Comparison of ENCODE assay signal across 8 mouse cellular contexts in the genomic region with DNA sequence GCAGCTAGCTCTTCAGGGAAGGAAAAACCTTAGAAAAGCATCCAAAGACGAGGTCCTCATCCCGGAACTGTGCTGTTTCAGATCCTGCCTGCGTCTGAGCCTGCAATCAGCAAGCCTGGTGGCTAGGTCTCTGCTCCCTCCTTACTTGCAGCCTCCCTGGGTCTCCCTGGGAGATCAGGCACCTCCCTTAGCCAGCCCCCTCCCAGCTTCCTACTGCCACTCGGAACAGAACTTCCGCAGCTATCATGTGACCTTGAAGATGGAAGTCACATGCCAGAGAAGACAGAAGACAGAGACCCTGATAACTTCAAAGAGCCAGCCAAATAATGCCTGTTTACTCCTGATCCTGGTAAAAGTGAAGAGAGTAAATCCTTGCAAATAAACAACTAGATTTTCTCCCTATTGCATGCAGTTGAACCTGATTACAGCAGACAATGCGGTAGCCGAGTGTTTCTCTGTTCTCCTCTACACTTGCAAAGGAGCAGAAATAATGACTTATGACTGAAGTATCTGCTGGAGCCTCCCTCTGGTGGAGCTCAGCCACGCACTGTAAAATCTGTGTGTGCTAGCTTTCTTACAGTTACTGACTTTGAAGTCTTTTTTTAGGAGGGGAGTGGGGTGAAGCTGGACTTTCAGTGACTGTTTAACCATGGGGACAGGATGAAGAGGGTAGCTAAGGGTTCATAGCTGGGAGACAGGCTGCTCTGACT. TPM values are rescaled to one million over a fixed set of nuclear protein-coding genes. Genes with fewer than 3 reads are reported as not detected.
A peak's percentile ranks its signal among the peaks of the same experiment; 100 is the strongest.
DNase-seq lines count a peak whose midpoint lies in the region; ATAC-seq lines count a peak whose summit lies in the region.

No protein-coding gene starts in this region.

- H3K27me3 ChIP-seq in midbrain, embryonic 15.5 days (replicated peaks) = no peaks in the 10 kb centered on the region
- 0 out of 2 replicates have a peak, but pooled peaks cover 2% of the 10 kb centered on the region for H3K27me3 ChIP-seq in midbrain, embryonic 13.5 days
- no peaks in the 10 kb centered on the region for H3K27me3 ChIP-seq in heart, embryonic 11.5 days (ENCODE audit: control insufficient read depth, insufficient read depth, low read length)
- no peaks in the 10 kb centered on the region for H3K27me3 ChIP-seq in limb, embryonic 12.5 days
- H3K27me3 ChIP-seq in neural tube, embryonic 15.5 days (replicated peaks) = no peaks in the 10 kb centered on the region
- H3K27me3 ChIP-seq in hindbrain, embryonic 14.5 days (ENCODE audit: control insufficient read depth, insufficient read depth, low read length) = no peaks in the 10 kb centered on the region

- WGBS in midbrain, embryonic 15.5 days = 55% methylated on average over 8 of the region's 8 CpGs
- WGBS in midbrain, embryonic 13.5 days = 65% methylated on average over 8 of the region's 8 CpGs
- 34% methylated on average over 8 of the region's 8 CpGs for WGBS in heart, embryonic 11.5 days (ENCODE audit: insufficient replicate concordance)
- WGBS in limb, embryonic 12.5 days = 30% methylated on average over 8 of the region's 8 CpGs
- WGBS in neural tube, embryonic 15.5 days = 53% methylated on average over 8 of the region's 8 CpGs
- 54% methylated on average over 8 of the region's 8 CpGs for WGBS in hindbrain, embryonic 14.5 days

- H3K4me3 ChIP-seq in midbrain, embryonic 15.5 days = no peak overlapping the region
- no peak overlapping the region for H3K4me3 ChIP-seq in midbrain, embryonic 13.5 days (replicated peaks)
- H3K4me3 ChIP-seq in heart, embryonic 11.5 days (ENCODE audit: low read depth, low read length) = peak overlapping the region; percentile 6
- H3K4me3 ChIP-seq in limb, embryonic 12.5 days (replicated peaks) = no peak overlapping the region
- H3K4me3 ChIP-seq in neural tube, embryonic 15.5 days (replicated peaks) = 0 out of 2 replicates have a peak overlapping the region, but pooled peaks have one; percentile 2
- H3K4me3 ChIP-seq in hindbrain, embryonic 14.5 days (replicated peaks; ENCODE audit: low read length) = no peak overlapping the region

- H3K9ac ChIP-seq in midbrain, embryonic 15.5 days = no peak overlapping the region
- H3K9ac ChIP-seq in midbrain, embryonic 13.5 days (replicated peaks) = no peak overlapping the region
- H3K9ac ChIP-seq in heart, embryonic 11.5 days (ENCODE audit: low read depth, low read length) = peak overlapping the region; percentile 54
- no peak overlapping the region; the same call in 1 of the 2 replicates for H3K9ac ChIP-seq in limb, embryonic 12.5 days (replicated peaks)
- H3K9ac ChIP-seq in neural tube, embryonic 15.5 days (replicated peaks) = no peak overlapping the region
- no peak overlapping the region for H3K9ac ChIP-seq in hindbrain, embryonic 14.5 days

- H3K36me3 ChIP-seq in midbrain, embryonic 15.5 days (replicated peaks) = no peaks in the 10 kb centered on the region
- H3K36me3 ChIP-seq in midbrain, embryonic 13.5 days = no peaks in the 10 kb centered on the region
- no peaks in the 10 kb centered on the region for H3K36me3 ChIP-seq in heart, embryonic 11.5 days (ENCODE audit: control insufficient read depth, insufficient read depth, low read length)
- no peaks in the 10 kb centered on the region for H3K36me3 ChIP-seq in limb, embryonic 12.5 days
- H3K36me3 ChIP-seq in neural tube, embryonic 15.5 days = no peaks in the 10 kb centered on the region
- H3K36me3 ChIP-seq in hindbrain, embryonic 14.5 days (replicated peaks; ENCODE audit: control insufficient read depth, insufficient read depth) = no peaks in the 10 kb centered on the region

- DNase-seq in right cerebral cortex, adult 2 months (ENCODE audit: low spot score in 2 of 2) = no peak
- no peak for DNase-seq in hindbrain, embryonic 14.5 days (ENCODE audit: low spot score)

- ATAC-seq in midbrain, embryonic 15.5 days (replicated peaks) = no peak
- ATAC-seq in midbrain, embryonic 13.5 days = no peak
- ATAC-seq in activated CD4-positive, CD25-positive, alpha-beta regulatory T cell, adult 4 months = peak; percentile 17
- 0 out of 2 replicates have a peak, but pooled peaks have one; percentile 40 for ATAC-seq in heart, embryonic 11.5 days (replicated peaks; ENCODE audit: insufficient number of reproducible peaks, low FRiP score, low TSS enrichment)
- no peak; the same call in 1 of the 2 replicates for ATAC-seq in limb, embryonic 12.5 days (ENCODE audit: insufficient number of reproducible peaks, insufficient read depth, low FRiP score, low TSS enrichment, low read depth)
- no peak for ATAC-seq in neural tube, embryonic 15.5 days (ENCODE audit: low FRiP score)
- ATAC-seq in hindbrain, embryonic 14.5 days (ENCODE audit: low FRiP score) = no peak

- no peak overlapping the region for H3K27ac ChIP-seq in midbrain, embryonic 15.5 days
- no peak overlapping the region for H3K27ac ChIP-seq in midbrain, embryonic 13.5 days
- H3K27ac ChIP-seq in heart, embryonic 11.5 days (ENCODE audit: low read depth, low read length) = no peak overlapping the region
- no peak overlapping the region for H3K27ac ChIP-seq in limb, embryonic 12.5 days
- no peak overlapping the region for H3K27ac ChIP-seq in neural tube, embryonic 15.5 days (replicated peaks)
- H3K27ac ChIP-seq in hindbrain, embryonic 14.5 days = no peak overlapping the region

- peaks cover 6% of the 10 kb centered on the region; the same call in 1 of the 2 replicates for H3K4me1 ChIP-seq in midbrain, embryonic 15.5 days
- H3K4me1 ChIP-seq in midbrain, embryonic 13.5 days (replicated peaks) = peaks cover 13% of the 10 kb centered on the region
- peaks cover 19% of the 10 kb centered on the region for H3K4me1 ChIP-seq in heart, embryonic 11.5 days (ENCODE audit: control insufficient read depth, insufficient read depth, low read length)
- peaks cover 20% of the 10 kb centered on the region for H3K4me1 ChIP-seq in limb, embryonic 12.5 days (replicated peaks)
- H3K4me1 ChIP-seq in neural tube, embryonic 15.5 days = no peaks in the 10 kb centered on the region
- no peaks in the 10 kb centered on the region for H3K4me1 ChIP-seq in hindbrain, embryonic 14.5 days (replicated peaks; ENCODE audit: control insufficient read depth, insufficient read depth, low read length)

- peak overlapping the region; percentile 2; the same call in 1 of the 2 replicates for H3K4me2 ChIP-seq in midbrain, embryonic 15.5 days
- H3K4me2 ChIP-seq in midbrain, embryonic 13.5 days (replicated peaks) = no peak overlapping the region
- H3K4me2 ChIP-seq in heart, embryonic 11.5 days = peak overlapping the region; percentile 51
- H3K4me2 ChIP-seq in limb, embryonic 12.5 days = peak overlapping the region; percentile 31
- peak overlapping the region; percentile 25; the same call in 1 of the 2 replicates for H3K4me2 ChIP-seq in neural tube, embryonic 15.5 days
- no peak overlapping the region for H3K4me2 ChIP-seq in hindbrain, embryonic 14.5 days (replicated peaks)

- no peaks in the 10 kb centered on the region for H3K9me3 ChIP-seq in midbrain, embryonic 15.5 days
- no peaks in the 10 kb centered on the region for H3K9me3 ChIP-seq in midbrain, embryonic 13.5 days
- H3K9me3 ChIP-seq in heart, embryonic 11.5 days (replicated peaks; ENCODE audit: control insufficient read depth, low read length) = no peaks in the 10 kb centered on the region
- H3K9me3 ChIP-seq in limb, embryonic 12.5 days = no peaks in the 10 kb centered on the region
- H3K9me3 ChIP-seq in neural tube, embryonic 15.5 days (replicated peaks) = no peaks in the 10 kb centered on the region
- H3K9me3 ChIP-seq in hindbrain, embryonic 14.5 days (ENCODE audit: control insufficient read depth, low read length) = no peaks in the 10 kb centered on the region

RNA-seq across cellular contexts. Expression of a gene that starts 22.7 kb away (rescaled TPM):
- polyA plus RNA-seq in midbrain, embryonic 15.5 days (2015; fragmentation: Nextera tagmentation; extraction: Ambion mirVana) = 32.8 and 36.7 TPM in 2 replicates
- 47.2 and 51.7 TPM in 2 replicates for polyA plus RNA-seq in midbrain, embryonic 13.5 days (2015; fragmentation: Nextera tagmentation; extraction: Ambion mirVana)
- 10 to 100 TPM; 34.8 to 59.7 TPM for polyA plus RNA-seq in activated CD4-positive, CD25-positive, alpha-beta regulatory T cell, adult 4 months (2017; shearing (Covaris generic))
- 30.9 and 37.5 TPM in 2 replicates for polyA plus RNA-seq in heart, embryonic 11.5 days (2014; fragmentation: Nextera tagmentation; extraction: Ambion mirVana)
- 37.0 and 39.2 TPM in 2 replicates for polyA plus RNA-seq in limb, embryonic 12.5 days (2016; fragmentation: Nextera tagmentation; extraction: Ambion mirVana)
- 32.1 and 33.8 TPM in 2 replicates for polyA plus RNA-seq in neural tube, embryonic 15.5 days (2015; fragmentation: Nextera tagmentation; extraction: Ambion mirVana)
- 45.7 and 49.8 TPM in 2 replicates for polyA plus RNA-seq in hindbrain, embryonic 14.5 days (2014; fragmentation: Nextera tagmentation; extraction: Ambion mirVana)

Comparison
In these comparisons a context has a peak if more than half of its experiments do, and no peak if none do; other contexts are left out.
1. H3K4me2 ChIP-seq: peak in midbrain, embryonic 15.5 days (single experiment), heart, embryonic 11.5 days (single experiment), limb, embryonic 12.5 days (single experiment) and neural tube, embryonic 15.5 days (single experiment); none in midbrain, embryonic 13.5 days (single experiment) and hindbrain, embryonic 14.5 days (single experiment).
2. ATAC-seq: peak in activated CD4-positive, CD25-positive, alpha-beta regulatory T cell, adult 4 months (single experiment) and heart, embryonic 11.5 days (single experiment); none in midbrain, embryonic 15.5 days (single experiment), midbrain, embryonic 13.5 days (single experiment), limb, embryonic 12.5 days (single experiment), neural tube, embryonic 15.5 days (single experiment) and hindbrain, embryonic 14.5 days (single experiment).
3. H3K4me3 ChIP-seq: peak in heart, embryonic 11.5 days (single experiment) and neural tube, embryonic 15.5 days (single experiment); none in midbrain, embryonic 15.5 days (single experiment), midbrain, embryonic 13.5 days (single experiment), limb, embryonic 12.5 days (single experiment) and hindbrain, embryonic 14.5 days (single experiment).